Mouse (Mus musculus) macrophage (primary cell): ENCODE data around the gene Zbtb48. TPM values are rescaled to one million over a fixed set of nuclear protein-coding genes. Genes with fewer than 3 reads are reported as not detected.

ENCODE experiments used
- H3K27ac ChIP-seq: fragments of 350-480 bp; formaldehyde crosslinking; 2 replicates; pipeline ENCODE4 v1.9.0; 2021
- H3K36me3 ChIP-seq: fragments of 350-480 bp; formaldehyde crosslinking; 2 replicates; pipeline ENCODE4 v1.9.0; 2021; ENCODE audit errors: inconsistent target
- H3K4me3 ChIP-seq: fragments of 350-480 bp; formaldehyde crosslinking; 2 replicates; pipeline ENCODE4 v1.9.0; 2021; ENCODE audit errors: inconsistent target
- H3K79me2 ChIP-seq: fragments of 350-480 bp; formaldehyde crosslinking; 2 replicates; pipeline ENCODE4 v1.9.0; 2021; ENCODE audit errors: inconsistent target
- WGBS: methylation state at CpG from one replicate; pipeline ENCODE4 v1.1.7; 2026; ENCODE audit warnings: inconsistent platforms; ENCODE audit not compliant: missing documents; 5-methylcytosine and 5-hydroxymethylcytosine counted together
- polyA plus RNA-seq: library from polyadenylated mRNA; stranded (reverse); fragments of 250-400 nt; gene quantifications from 3 replicates; pipeline ENCODE4 v1.2.4, GENCODE M21; 2018; ENCODE audit warnings: inconsistent platforms

The Zbtb48 gene
- polyA plus RNA-seq, 1 experiment from 2014 or later, result 5.0 TPM

- Histone ChIP-seq H3K36me3 (peaks cover 53% of the 10 kb centered on the region), H3K4me3 (no peak overlapping the region), H3K79me2 (peaks cover 5% of the 10 kb centered on the region; the same call in 1 of the 2 replicates), H3K27ac (no peak overlapping the region)
- WGBS, result 89% methylated on average over 6 of the region's 6 CpGs
These were observed 8.4 kb downstream of the Zbtb48 start for GRCm38 (mm10) chr4:152019073-152019472.

GRCm38 (mm10) chr4:152013036-152013813 lies 14.2 kb downstream of the Zbtb48 start:
- H3K4me3 ChIP-seq, result no peak overlapping the region
- 75% methylated on average over 12 of the region's 12 CpGs for WGBS
- peaks cover 31% of the 10 kb centered on the region; the same call in 1 of the 2 replicates for H3K36me3 ChIP-seq
- peaks cover 45% of the 10 kb centered on the region for H3K79me2 ChIP-seq
- no peak overlapping the region for H3K27ac ChIP-seq

GRCm38 (mm10) chr4:152012109-152012508 lies 15.4 kb downstream of the Zbtb48 start:
- peaks cover 45% of the 10 kb centered on the region for H3K79me2 ChIP-seq
- H3K4me3 ChIP-seq, result no peak overlapping the region
- peaks cover 31% of the 10 kb centered on the region; the same call in 1 of the 2 replicates for H3K36me3 ChIP-seq
- no peak overlapping the region for H3K27ac ChIP-seq
- WGBS, result 93% methylated on average over 15 of the region's 16 CpGs

- Histone ChIP-seq H3K36me3 (peaks cover 31% of the 10 kb centered on the region; the same call in 1 of the 2 replicates), H3K4me3 (peak overlapping the region; percentile 58; the same call in 1 of the 2 replicates), H3K27ac (no peak overlapping the region)
These were observed 16.2 kb downstream of the Zbtb48 start for GRCm38 (mm10) chr4:152011171-152011760.

GRCm38 (mm10) chr4:152010707-152011134 lies 16.8 kb downstream of the Zbtb48 start:
- Histone ChIP-seq H3K36me3 (peaks cover 28% of the 10 kb centered on the region; the same call in 1 of the 2 replicates), H3K79me2 (peaks cover 45% of the 10 kb centered on the region), H3K4me3 (peak overlapping the region; percentile 58), H3K27ac (no peak overlapping the region)
- 17% methylated on average over 13 of the region's 13 CpGs for WGBS

More at GRCm38 (mm10) chr4:152011171-152011760, 16.2 kb downstream of the Zbtb48 start:
- 77% methylated on average over 8 of the region's 8 CpGs for WGBS
- H3K79me2 ChIP-seq, result peaks cover 45% of the 10 kb centered on the region

- Histone ChIP-seq H3K27ac (peak overlapping the region; percentile 46), H3K36me3 (peaks cover 22% of the 10 kb centered on the region; the same call in 1 of the 2 replicates), H3K79me2 (peaks cover 45% of the 10 kb centered on the region), H3K4me3 (peak overlapping the region; percentile 58)
- WGBS, result 1% methylated on average over 10 of the region's 10 CpGs
These were observed 17.3 kb downstream of the Zbtb48 start for GRCm38 (mm10) chr4:152010091-152010706.

- H3K79me2 ChIP-seq, result peaks cover 45% of the 10 kb centered on the region
- H3K27ac ChIP-seq, result peak overlapping the region; percentile 46
- peaks cover 15% of the 10 kb centered on the region; the same call in 1 of the 2 replicates for H3K36me3 ChIP-seq
- WGBS, result under 1% methylated on average over 100 of the region's 115 CpGs
- peak overlapping the region; percentile 58 for H3K4me3 ChIP-seq
These were observed 18.1 kb downstream of the Zbtb48 start for GRCm38 (mm10) chr4:152009076-152010051.

- Histone ChIP-seq H3K79me2 (peaks cover 40% of the 10 kb centered on the region), H3K27ac (0 out of 2 replicates have a peak within 1 kb of the TSS, but pooled peaks have one; percentile 25), H3K36me3 (peaks cover 11% of the 10 kb centered on the region; the same call in 1 of the 2 replicates), H3K4me3 (peak within 1 kb of the TSS; percentile 58)
- WGBS, result under 1% methylated on average over 42 of the region's 45 CpGs
These were observed 18.8 kb downstream of the Zbtb48 start, which contains the start of gene Klhl21 for GRCm38 (mm10) chr4:152008622-152009075. Klhl21 (plus strand) TSS chr4:152008803.

- 3% methylated on average over 14 of the region's 14 CpGs for WGBS
- peaks cover 9% of the 10 kb centered on the region; the same call in 1 of the 2 replicates for H3K36me3 ChIP-seq
- 0 out of 2 replicates have a peak overlapping the region, but pooled peaks have one; percentile 25 for H3K27ac ChIP-seq
- peaks cover 35% of the 10 kb centered on the region for H3K79me2 ChIP-seq
- peak overlapping the region; percentile 54 for H3K4me3 ChIP-seq
These were observed 19.3 kb downstream of the Zbtb48 start for GRCm38 (mm10) chr4:152008148-152008500.

GRCm38 (mm10) chr4:152007481-152008147 lies 19.9 kb downstream of the Zbtb48 start:
- Histone ChIP-seq H3K4me3 (peak overlapping the region; percentile 54; the same call in 1 of the 2 replicates), H3K27ac (no peak overlapping the region), H3K36me3 (peaks cover 4% of the 10 kb centered on the region; the same call in 1 of the 2 replicates), H3K79me2 (peaks cover 30% of the 10 kb centered on the region)
- 69% methylated on average over 8 of the region's 8 CpGs for WGBS

GRCm38 (mm10) chr4:152006812-152007211 lies 20.7 kb downstream of the Zbtb48 start:
- Histone ChIP-seq H3K27ac (no peak overlapping the region), H3K36me3 (no peaks in the 10 kb centered on the region), H3K4me3 (no peak overlapping the region), H3K79me2 (peaks cover 22% of the 10 kb centered on the region)
- 93% methylated on average over 3 of the region's 3 CpGs for WGBS

GRCm38 (mm10) chr4:152006137-152006536 lies 21.3 kb downstream of the Zbtb48 start:
- no peaks in the 10 kb centered on the region for H3K36me3 ChIP-seq
- no peak overlapping the region for H3K27ac ChIP-seq
- H3K4me3 ChIP-seq, result no peak overlapping the region
- 71% methylated on average over 6 of the region's 6 CpGs for WGBS
- H3K79me2 ChIP-seq, result peaks cover 15% of the 10 kb centered on the region

GRCm38 (mm10) chr4:152002063-152002462 lies 25.4 kb downstream of the Zbtb48 start:
- 97% methylated on average over 3 of the region's 3 CpGs for WGBS
- Histone ChIP-seq H3K27ac (no peak overlapping the region), H3K36me3 (no peaks in the 10 kb centered on the region), H3K79me2 (no peaks in the 10 kb centered on the region), H3K4me3 (no peak overlapping the region)
